Mouse (Mus musculus) midbrain, embryonic 14.5 days (tissue): ENCODE measurements at regions not wholly inside any gene's neighbourhood (a gene's known extent, or its start where the extent isn't known, plus 50 kb on each side); places are given as distances from the start of the nearest gene placed in this dataset.
A peak's percentile ranks its signal among the peaks of the same experiment; 100 is the strongest.

Experiments
- ATAC-seq: fragments of 200-750 bp; cut with Nextera tagmentation; 2 replicates; pipeline ENCODE4 v1.8.0; 2017; ENCODE audit warnings: moderate number of reproducible peaks, moderate library complexity; ENCODE audit not compliant: low FRiP score, low TSS enrichment
- DNase-seq: peaks from one replicate; pipeline ENCODE4 v3.0.0-alpha.2; 2015
- H3K27ac ChIP-seq: fragments of 300-500 bp; sonication (generic); replicated peaks from 2 replicates; pipeline ENCODE4 v1.5.1; 2014; ENCODE audit warnings: mild to moderate bottlenecking, low read depth, low read length, moderate library complexity
- H3K27me3 ChIP-seq: fragments of 300-500 bp; sonication (generic); 2 replicates; pipeline ENCODE4 v1.6.1; 2014; ENCODE audit warnings: low read length, control low read depth, mixed read lengths; ENCODE audit not compliant: control insufficient read depth, insufficient read depth
- H3K36me3 ChIP-seq: fragments of 300-500 bp; sonication (generic); 2 replicates; pipeline ENCODE4 v1.6.1; 2014; ENCODE audit warnings: low read length, control low read depth; ENCODE audit not compliant: control insufficient read depth, insufficient read depth
- H3K4me1 ChIP-seq: fragments of 300-500 bp; sonication (generic); 2 replicates; pipeline ENCODE4 v1.6.1; 2014; ENCODE audit warnings: mild to moderate bottlenecking, antibody characterized with exemption, low read length, control low read depth; ENCODE audit not compliant: control insufficient read depth, insufficient read depth
- H3K4me2 ChIP-seq: fragments of 300-500 bp; sonication (generic); 2 replicates; pipeline ENCODE4 v1.6.1; 2014; ENCODE audit warnings: mild to moderate bottlenecking, low read length, moderate library complexity
- H3K4me3 ChIP-seq: fragments of 300-500 bp; sonication (generic); replicated peaks from 2 replicates; pipeline ENCODE4 v1.5.1; 2014; ENCODE audit warnings: low read depth, low read length
- H3K9ac ChIP-seq: fragments of 300-500 bp; sonication (generic); replicated peaks from 2 replicates; pipeline ENCODE4 v1.6.1; 2014; ENCODE audit warnings: mild to moderate bottlenecking, low read length, moderate library complexity
- H3K9me3 ChIP-seq: fragments of 300-500 bp; sonication (generic); 2 replicates; pipeline ENCODE4 v1.6.1; 2016; ENCODE audit warnings: low read length, control low read depth, mixed read lengths; ENCODE audit not compliant: control insufficient read depth
- WGBS: fragments of 180-500 bp; shearing (Covaris S2); extraction: QIAGEN DNeasy Blood & Tissue Kit; methylation state at CpG from one replicate; pipeline ENCODE4 v1.1.7; 2014; 5-methylcytosine and 5-hydroxymethylcytosine counted together

- H3K36me3 ChIP-seq, result no peaks in the 10 kb centered on the region
- H3K4me2 ChIP-seq, result peak overlapping the region; percentile 45; the same call in 1 of the 2 replicates
- peaks cover 15% of the 10 kb centered on the region for H3K4me1 ChIP-seq
- H3K27ac ChIP-seq, result no peak overlapping the region
- H3K9me3 ChIP-seq, result no peaks in the 10 kb centered on the region
- DNase-seq, result peak; percentile 7
- H3K9ac ChIP-seq, result no peak overlapping the region
- ATAC-seq, result no peak
- no peaks in the 10 kb centered on the region for H3K27me3 ChIP-seq
- 82% methylated on average over 13 of the region's 13 CpGs for WGBS
- no peak overlapping the region for H3K4me3 ChIP-seq
Observed at GRCm38 (mm10) chr16:30821911-30822578, 222.5 kb downstream of the Fam43a start.

GRCm38 (mm10) chr16:30826128-30826527 lies 226.6 kb downstream of the Fam43a start:
- Histone ChIP-seq H3K36me3 (no peaks in the 10 kb centered on the region), H3K9me3 (no peaks in the 10 kb centered on the region), H3K4me1 (peaks cover 12% of the 10 kb centered on the region), H3K27ac (no peak overlapping the region), H3K9ac (no peak overlapping the region), H3K27me3 (no peaks in the 10 kb centered on the region), H3K4me2 (no peak overlapping the region), H3K4me3 (no peak overlapping the region)
- 71% methylated on average over 3 of the region's 3 CpGs for WGBS
- DNase-seq (peak; percentile 38), ATAC-seq (no peak)

- H3K27me3 ChIP-seq, result no peaks in the 10 kb centered on the region
- no peak overlapping the region for H3K4me2 ChIP-seq
- H3K36me3 ChIP-seq, result no peaks in the 10 kb centered on the region
- WGBS, result 89% methylated on average over 9 of the region's 9 CpGs
- H3K27ac ChIP-seq, result no peak overlapping the region
- no peak for DNase-seq
- no peaks in the 10 kb centered on the region for H3K4me1 ChIP-seq
- no peak for ATAC-seq
- no peaks in the 10 kb centered on the region for H3K9me3 ChIP-seq
- H3K4me3 ChIP-seq, result no peak overlapping the region
- no peak overlapping the region for H3K9ac ChIP-seq
Observed at GRCm38 (mm10) chr16:30827901-30828608, 228.5 kb downstream of the Fam43a start.

GRCm38 (mm10) chr16:30834561-30834960 lies 235.0 kb downstream of the Fam43a start:
- H3K27me3 ChIP-seq, result no peaks in the 10 kb centered on the region
- no peaks in the 10 kb centered on the region for H3K4me1 ChIP-seq
- DNase-seq, result no peak
- no peaks in the 10 kb centered on the region for H3K9me3 ChIP-seq
- no peak overlapping the region for H3K4me2 ChIP-seq
- 67% methylated on average over 3 of the region's 3 CpGs for WGBS
- no peak for ATAC-seq
- H3K9ac ChIP-seq, result no peak overlapping the region
- no peaks in the 10 kb centered on the region for H3K36me3 ChIP-seq
- H3K4me3 ChIP-seq, result no peak overlapping the region
- no peak overlapping the region for H3K27ac ChIP-seq

GRCm38 (mm10) chr16:30835678-30836077 lies 236.2 kb downstream of the Fam43a start:
- Histone ChIP-seq H3K4me1 (no peaks in the 10 kb centered on the region), H3K4me2 (no peak overlapping the region), H3K9me3 (0 out of 2 replicates have a peak, but pooled peaks cover 4% of the 10 kb centered on the region), H3K27ac (no peak overlapping the region), H3K9ac (no peak overlapping the region), H3K4me3 (no peak overlapping the region), H3K27me3 (no peaks in the 10 kb centered on the region), H3K36me3 (no peaks in the 10 kb centered on the region)
- WGBS, result 42% methylated on average over 2 of the region's 2 CpGs
- DNase-seq (no peak), ATAC-seq (no peak)

- ATAC-seq (no peak), DNase-seq (no peak)
- 79% methylated on average over 2 of the region's 2 CpGs for WGBS
- H3K9ac ChIP-seq, result no peak overlapping the region
- H3K27me3 ChIP-seq, result no peaks in the 10 kb centered on the region
- no peak overlapping the region for H3K27ac ChIP-seq
- H3K36me3 ChIP-seq, result no peaks in the 10 kb centered on the region
- H3K4me2 ChIP-seq, result no peak overlapping the region
- no peak overlapping the region for H3K4me3 ChIP-seq
- H3K4me1 ChIP-seq, result no peaks in the 10 kb centered on the region
- peaks cover 8% of the 10 kb centered on the region; the same call in 1 of the 2 replicates for H3K9me3 ChIP-seq
Observed at GRCm38 (mm10) chr16:30842831-30843230, 238.4 kb downstream of the Xxylt1 start.

GRCm38 (mm10) chr16:30852595-30852994 lies 228.6 kb downstream of the Xxylt1 start:
- no peak overlapping the region for H3K27ac ChIP-seq
- H3K9me3 ChIP-seq, result no peaks in the 10 kb centered on the region
- ATAC-seq, result no peak
- H3K4me1 ChIP-seq, result no peaks in the 10 kb centered on the region
- no peak for DNase-seq
- no peaks in the 10 kb centered on the region for H3K36me3 ChIP-seq
- no peak overlapping the region for H3K4me3 ChIP-seq
- WGBS, result 64% methylated on average over 1 of the region's 1 CpGs
- no peaks in the 10 kb centered on the region for H3K27me3 ChIP-seq
- H3K9ac ChIP-seq, result no peak overlapping the region
- no peak overlapping the region for H3K4me2 ChIP-seq

GRCm38 (mm10) chr16:30854716-30855115 lies 226.5 kb downstream of the Xxylt1 start:
- Histone ChIP-seq H3K36me3 (no peaks in the 10 kb centered on the region), H3K9me3 (no peaks in the 10 kb centered on the region), H3K4me3 (no peak overlapping the region), H3K9ac (no peak overlapping the region), H3K4me1 (no peaks in the 10 kb centered on the region), H3K27me3 (no peaks in the 10 kb centered on the region), H3K4me2 (no peak overlapping the region), H3K27ac (no peak overlapping the region)
- 78% methylated on average over 4 of the region's 4 CpGs for WGBS
- DNase-seq (no peak), ATAC-seq (no peak)

- no peak overlapping the region for H3K9ac ChIP-seq
- no peaks in the 10 kb centered on the region for H3K4me1 ChIP-seq
- DNase-seq, result no peak
- H3K4me2 ChIP-seq, result no peak overlapping the region
- H3K36me3 ChIP-seq, result no peaks in the 10 kb centered on the region
- 81% methylated on average over 2 of the region's 2 CpGs for WGBS
- ATAC-seq, result no peak
- no peak overlapping the region for H3K27ac ChIP-seq
- H3K4me3 ChIP-seq, result no peak overlapping the region
- no peaks in the 10 kb centered on the region for H3K9me3 ChIP-seq
- no peaks in the 10 kb centered on the region for H3K27me3 ChIP-seq
Observed at GRCm38 (mm10) chr16:30857656-30858055, 223.6 kb downstream of the Xxylt1 start.
